Mouse (Mus musculus) bone marrow macrophage, adult 2 months (primary cell): Measurements from ENCODE around the gene Sept9. TPM values are rescaled to one million over a fixed set of nuclear protein-coding genes. Genes with fewer than 3 reads are reported as not detected.

Experiments
- H3K27ac ChIP-seq: 2 replicates; pipeline ENCODE4 v1.5.1; 2012; ENCODE audit warnings: low read depth, low read length; ENCODE audit not compliant: insufficient read depth
- H3K4me1 ChIP-seq: 2 replicates; pipeline ENCODE4 v1.6.1; 2012; ENCODE audit warnings: low read length; ENCODE audit not compliant: control insufficient read depth, insufficient read depth
- H3K4me3 ChIP-seq: 2 replicates; pipeline ENCODE4 v1.5.1; 2012; ENCODE audit warnings: mild to moderate bottlenecking, low read length, moderate library complexity; ENCODE audit not compliant: insufficient read depth
- CTCF ChIP-seq: IDR thresholded peaks from 2 replicates; pipeline ENCODE4 v1.5.1; 2012; ENCODE audit warnings: low read depth, mild to moderate bottlenecking, low read length, moderate library complexity
- POLR2A ChIP-seq: IDR thresholded peaks from 2 replicates; pipeline ENCODE4 v1.6.1; 2012; ENCODE audit warnings: mild to moderate bottlenecking, low read depth, low read length, borderline replicate concordance
- polyA plus RNA-seq: library from polyadenylated mRNA; stranded (reverse); fragments of >200 nt; gene quantifications from 2 replicates; pipeline ENCODE4 v1.2.4, GENCODE M21; 2012; ENCODE audit not compliant: missing spikeins, insufficient read depth, insufficient read length

The Sept9 gene
- polyA plus RNA-seq, 1 experiment, result 123 TPM

GRCm38 (mm10) chr11:117403073-117403472 is 203.6 kb downstream of the Sept9 start:
- Histone ChIP-seq H3K4me1 (no peaks in the 10 kb centered on the region), H3K27ac (no peak overlapping the region), H3K4me3 (no peak overlapping the region)
- TF ChIP-seq CTCF (no peak), POLR2A (no peak)

GRCm38 (mm10) chr11:117403781-117404180 is 204.3 kb downstream of the Sept9 start:
- TF ChIP-seq POLR2A (no peak), CTCF (no peak)
- H3K4me3 ChIP-seq, result no peak overlapping the region
- no peaks in the 10 kb centered on the region for H3K4me1 ChIP-seq
- no peak overlapping the region for H3K27ac ChIP-seq

- no peak overlapping the region for H3K4me3 ChIP-seq
- TF ChIP-seq CTCF, result no peak
- H3K27ac ChIP-seq, result no peak overlapping the region
- H3K4me1 ChIP-seq, result no peaks in the 10 kb centered on the region
Measured at GRCm38 (mm10) chr11:117406711-117407110, 207.2 kb downstream of the Sept9 start.

GRCm38 (mm10) chr11:117407196-117407595 is 207.7 kb downstream of the Sept9 start:
- Histone ChIP-seq H3K4me3 (no peak overlapping the region), H3K4me1 (no peaks in the 10 kb centered on the region), H3K27ac (no peak overlapping the region)
- TF ChIP-seq POLR2A, result no peak
- no peak for TF ChIP-seq CTCF

- no peak for TF ChIP-seq POLR2A
- TF ChIP-seq CTCF, result no peak
- Histone ChIP-seq H3K4me1 (peaks cover 3% of the 10 kb centered on the region), H3K27ac (no peak overlapping the region), H3K4me3 (no peak overlapping the region)
Measured at GRCm38 (mm10) chr11:117407651-117408441, 208.4 kb downstream of the Sept9 start.

- no peak for TF ChIP-seq POLR2A
- no peak for TF ChIP-seq CTCF
- Histone ChIP-seq H3K4me3 (no peak overlapping the region), H3K4me1 (peaks cover 3% of the 10 kb centered on the region), H3K27ac (no peak overlapping the region)
Measured at GRCm38 (mm10) chr11:117408442-117409031, 209.1 kb downstream of the Sept9 start.

- no peak for TF ChIP-seq CTCF
- no peak for TF ChIP-seq POLR2A
- no peak overlapping the region for H3K27ac ChIP-seq
- no peak overlapping the region for H3K4me3 ChIP-seq
- H3K4me1 ChIP-seq, result peaks cover 3% of the 10 kb centered on the region
Measured at GRCm38 (mm10) chr11:117409331-117409730, 209.9 kb downstream of the Sept9 start.

- H3K27ac ChIP-seq, result no peak overlapping the region
- peaks cover 3% of the 10 kb centered on the region for H3K4me1 ChIP-seq
- no peak overlapping the region for H3K4me3 ChIP-seq
- TF ChIP-seq POLR2A, result no peak
- no peak for TF ChIP-seq CTCF
Measured at GRCm38 (mm10) chr11:117410059-117410458, 210.6 kb downstream of the Sept9 start.

GRCm38 (mm10) chr11:117411663-117412062 is 212.2 kb downstream of the Sept9 start:
- TF ChIP-seq POLR2A (no peak), CTCF (no peak)
- peaks cover 3% of the 10 kb centered on the region for H3K4me1 ChIP-seq
- H3K27ac ChIP-seq, result no peak overlapping the region
- no peak overlapping the region for H3K4me3 ChIP-seq

Other genes starting within 250 kb of the Sept9 start
- 122 and 132 TPM in 2 replicates for gene Sec14l1, start 84.5 kb upstream of the Sept9 start, polyA plus RNA-seq